Mouse (Mus musculus) liver, adult 2 months (tissue): Measurements from ENCODE around the gene Gm49325. TPM values are rescaled to one million over a fixed set of nuclear protein-coding genes. Genes with fewer than 3 reads are reported as not detected.

ENCODE experiments used
- DNase-seq: peaks from one replicate; pipeline ENCODE4 v3.0.0-alpha.2; 2011; ENCODE audit warnings: low read depth, low spot score; ENCODE audit errors: extremely low read depth
- H3K27ac ChIP-seq: fragments of 200-500 bp; replicated peaks from 2 replicates; pipeline ENCODE4 v1.5.1; 2012; ENCODE audit warnings: low read depth, mild to moderate bottlenecking, control low read depth, inconsistent platforms, low read length; ENCODE audit not compliant: insufficient read depth
- H3K27me3 ChIP-seq: fragments of 200-500 bp; 2 replicates; pipeline ENCODE4 v1.6.1; 2012; ENCODE audit warnings: mild to moderate bottlenecking, moderate library complexity, low read length, inconsistent platforms; ENCODE audit not compliant: control insufficient read depth, insufficient read depth
- H3K36me3 ChIP-seq: fragments of 200-500 bp; 2 replicates; pipeline ENCODE4 v1.6.1; 2012; ENCODE audit warnings: low read length, inconsistent platforms; ENCODE audit not compliant: control insufficient read depth, insufficient read depth
- H3K4me1 ChIP-seq: fragments of 200-500 bp; 2 replicates; pipeline ENCODE4 v1.6.1; 2011; ENCODE audit warnings: low read length; ENCODE audit not compliant: control insufficient read depth, insufficient read depth
- H3K4me3 ChIP-seq: fragments of 200-500 bp; 2 replicates; pipeline ENCODE4 v1.5.1; 2011; ENCODE audit warnings: low read depth, mild to moderate bottlenecking, control low read depth, low read length, moderate library complexity; ENCODE audit not compliant: insufficient read depth
- H3K79me2 ChIP-seq: fragments of 200-500 bp; 2 replicates; pipeline ENCODE4 v1.6.1; 2012; ENCODE audit warnings: inconsistent platforms, mild to moderate bottlenecking, low read length, moderate library complexity; ENCODE audit not compliant: control insufficient read depth, insufficient read depth
- H3K9ac ChIP-seq: fragments of 200-500 bp; 2 replicates; pipeline ENCODE4 v1.6.1; 2012; ENCODE audit warnings: low read depth, mild to moderate bottlenecking, control low read depth, inconsistent platforms, low read length
- CTCF ChIP-seq: fragments of 200-500 bp; IDR thresholded peaks from 2 replicates; pipeline ENCODE4 v1.5.1; 2011; ENCODE audit warnings: low read depth, low read length, control low read depth
- POLR2A ChIP-seq: fragments of 200-500 bp; IDR thresholded peaks from 2 replicates; pipeline ENCODE4 v1.6.1; 2011; ENCODE audit warnings: low read length, control low read depth; ENCODE audit not compliant: insufficient read depth; ENCODE audit errors: extremely low read depth
- WGBS: fragments of 180-500 bp; shearing (Covaris S2); methylation state at CpG from one replicate; pipeline ENCODE4 v1.1.7; 2018; 5-methylcytosine and 5-hydroxymethylcytosine counted together
- polyA plus RNA-seq: library from polyadenylated mRNA; depleted of rRNA; stranded (reverse); fragments of >200 nt; gene quantifications from 2 replicates; pipeline ENCODE4 v1.2.3, GENCODE M21; 2012
- total RNA-seq: library from RNA; depleted of rRNA; stranded (reverse); fragments of >200 nt; gene quantifications from 2 replicates; pipeline ENCODE4 v1.2.3, GENCODE M21; 2014

Gene Gm49325
- total and polyA plus RNA-seq, 2 experiments, result not detected

- Histone ChIP-seq H3K27ac (no peak overlapping the region), H3K4me3 (no peak overlapping the region), H3K36me3 (peaks cover 27% of the 10 kb centered on the region), H3K9ac (no peak overlapping the region), H3K27me3 (no peaks in the 10 kb centered on the region), H3K79me2 (peaks cover 2% of the 10 kb centered on the region; the same call in 1 of the 2 replicates), H3K4me1 (peaks cover 14% of the 10 kb centered on the region)
- 86% methylated on average over 9 of the region's 9 CpGs for WGBS
- DNase-seq, result no peak
- TF ChIP-seq POLR2A, result no peak
- no peak for TF ChIP-seq CTCF
Measured at GRCm38 (mm10) chr10:77616166-77616565, 10.2 kb downstream of the Gm49325 start.

- H3K27me3 ChIP-seq, result no peaks in the 10 kb centered on the region
- peaks cover 14% of the 10 kb centered on the region for H3K4me1 ChIP-seq
- no peak overlapping the region for H3K4me3 ChIP-seq
- no peak overlapping the region for H3K27ac ChIP-seq
- DNase-seq, result no peak
- no peak overlapping the region for H3K9ac ChIP-seq
- H3K36me3 ChIP-seq, result peaks cover 23% of the 10 kb centered on the region
- no peaks in the 10 kb centered on the region; the same call in 1 of the 2 replicates for H3K79me2 ChIP-seq
- no peak for TF ChIP-seq POLR2A
- no peak for TF ChIP-seq CTCF
- 68% methylated on average over 7 of the region's 7 CpGs for WGBS
Measured at GRCm38 (mm10) chr10:77616926-77617325, 10.9 kb downstream of the Gm49325 start.

GRCm38 (mm10) chr10:77621546-77621945 lies 15.5 kb downstream of the Gm49325 start:
- TF ChIP-seq CTCF, result no peak
- TF ChIP-seq POLR2A, result no peak
- Histone ChIP-seq H3K36me3 (peaks cover 3% of the 10 kb centered on the region; the same call in 1 of the 2 replicates), H3K4me3 (no peak overlapping the region; the same call in 1 of the 2 replicates), H3K27ac (peak overlapping the region; percentile 87), H3K79me2 (peaks cover 15% of the 10 kb centered on the region; the same call in 1 of the 2 replicates), H3K4me1 (peaks cover 25% of the 10 kb centered on the region), H3K27me3 (no peaks in the 10 kb centered on the region), H3K9ac (peak overlapping the region; percentile 54; the same call in 1 of the 2 replicates)
- no peak for DNase-seq
- 71% methylated on average over 8 of the region's 8 CpGs for WGBS

GRCm38 (mm10) chr10:77622055-77622988 lies 16.3 kb downstream of the Gm49325 start, which contains the start of gene Ube2g2:
Ube2g2 (plus strand) TSS chr10:77622275.
- Histone ChIP-seq H3K79me2 (peaks cover 15% of the 10 kb centered on the region; the same call in 1 of the 2 replicates), H3K27ac (peak within 1 kb of the TSS; percentile 91), H3K4me1 (peaks cover 29% of the 10 kb centered on the region), H3K4me3 (peak within 1 kb of the TSS; percentile 99), H3K9ac (peak within 1 kb of the TSS; percentile 100), H3K36me3 (no peaks in the 10 kb centered on the region; the same call in 1 of the 2 replicates), H3K27me3 (no peaks in the 10 kb centered on the region)
- DNase-seq, result peak; percentile 58
- under 1% methylated on average over 96 of the region's 96 CpGs for WGBS
- peak; percentile 72 for TF ChIP-seq POLR2A
- TF ChIP-seq CTCF, result no peak

GRCm38 (mm10) chr10:77623069-77623492 lies 17.1 kb downstream of the Gm49325 start:
- Histone ChIP-seq H3K79me2 (peaks cover 19% of the 10 kb centered on the region), H3K27me3 (no peaks in the 10 kb centered on the region), H3K4me1 (peaks cover 29% of the 10 kb centered on the region), H3K9ac (peak overlapping the region; percentile 100), H3K36me3 (no peaks in the 10 kb centered on the region), H3K27ac (peak overlapping the region; percentile 17; the same call in 1 of the 2 replicates), H3K4me3 (peak overlapping the region; percentile 99)
- 4% methylated on average over 8 of the region's 8 CpGs for WGBS
- peak; percentile 65 for DNase-seq
- TF ChIP-seq CTCF (no peak), POLR2A (no peak)
